Mouse (Mus musculus): ENCODE measurements around the gene Cdkal1. TPM values are rescaled to one million over a fixed set of nuclear protein-coding genes. Genes with fewer than 3 reads are reported as not detected.

The Cdkal1 gene
- total RNA-seq, 2 experiments from 2014 or later = 17.8 to 18.5 TPM

DNA sequence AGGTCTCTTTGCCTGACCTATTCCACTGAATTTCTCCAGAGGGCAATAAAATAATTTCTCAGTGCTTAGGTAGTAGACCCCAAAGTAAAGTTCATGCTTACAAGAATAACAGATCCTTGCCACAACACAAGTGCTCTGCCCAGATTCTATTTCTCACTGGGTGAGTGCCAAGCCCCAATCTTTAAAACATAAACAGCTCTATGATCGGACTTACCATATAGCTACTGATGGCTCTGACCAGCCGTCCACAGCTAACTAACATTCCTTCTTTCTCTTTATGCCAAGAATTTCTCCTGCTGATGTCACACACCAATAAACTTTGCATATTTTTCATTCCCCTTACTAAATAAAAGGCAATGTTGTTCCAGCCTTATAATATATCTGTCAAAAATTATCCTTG is 283.0 kb downstream of the Cdkal1 start:
- intact Hi-C loops (cut with DNase I) = no loop called here
- no peak for DNase-seq (ENCODE audit: extremely low spot score in 1 of 2, low spot score in 2 of 2)

GRCm38 (mm10) chr13:29565710-29566109 is 289.8 kb downstream of the Cdkal1 start:
- DNase-seq (ENCODE audit: extremely low spot score in 1 of 2, low spot score in 2 of 2) = peak in 1 of 2 experiments; percentile 36
- intact Hi-C loops (cut with DNase I) = no loop called here

DNA sequence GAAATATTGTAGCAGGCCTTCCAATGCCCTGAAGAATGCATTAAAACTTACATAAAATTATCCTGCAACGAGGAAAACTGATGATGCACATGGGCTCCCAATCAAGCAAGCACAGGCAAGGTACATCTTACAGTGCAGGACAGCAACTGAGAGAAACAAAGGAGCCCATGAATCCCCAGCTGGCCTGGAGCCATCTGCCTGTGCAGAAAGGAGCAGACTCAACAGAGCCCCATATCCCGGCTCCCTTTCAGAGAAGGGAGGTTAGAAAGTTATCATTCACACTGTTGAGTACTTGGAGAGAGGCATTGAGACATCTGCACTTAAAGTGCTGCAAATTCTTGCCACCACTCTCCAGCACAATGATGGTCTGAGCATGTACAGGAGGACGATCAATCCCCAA is 296.3 kb downstream of the Cdkal1 start:
- DNase-seq (ENCODE audit: extremely low spot score in 1 of 2, low spot score in 2 of 2) = peak in 1 of 2 experiments; percentile 21
- intact Hi-C loops (cut with DNase I) = no loop called here

- no peak for DNase-seq (ENCODE audit: extremely low spot score in 1 of 2, low spot score in 2 of 2)
- intact Hi-C loops (cut with DNase I) = no loop called here
These were observed 300.2 kb downstream of the Cdkal1 start for GRCm38 (mm10) chr13:29555160-29555785.

- no peak for DNase-seq (ENCODE audit: extremely low spot score in 1 of 2, low spot score in 2 of 2)
- intact Hi-C loops (cut with DNase I) = no loop called here
These were observed 301.7 kb downstream of the Cdkal1 start for GRCm38 (mm10) chr13:29553792-29554191.

- no peak for DNase-seq (ENCODE audit: extremely low spot score in 1 of 2, low spot score in 2 of 2)
- intact Hi-C loops (cut with DNase I) = no loop called here
These were observed 303.1 kb downstream of the Cdkal1 start for GRCm38 (mm10) chr13:29552322-29552870.

DNA sequence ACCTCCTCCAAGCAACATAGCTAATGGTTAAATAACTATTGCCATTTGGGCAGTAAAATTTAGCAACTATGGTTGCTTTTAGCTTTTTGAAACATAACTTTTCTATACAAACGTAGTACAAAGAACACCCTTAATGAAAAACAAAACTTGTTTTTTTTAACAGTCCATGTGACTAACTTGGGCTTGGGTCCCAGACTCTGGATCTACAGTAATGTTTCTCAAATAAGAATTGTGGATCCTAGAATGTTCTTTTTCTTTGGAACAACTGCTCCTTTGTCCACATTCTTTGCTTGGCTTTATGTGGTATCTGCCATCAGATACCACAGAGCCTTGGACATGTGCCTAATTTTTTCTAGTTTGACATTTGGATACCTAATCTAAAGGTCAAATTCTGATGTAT is 304.6 kb downstream of the Cdkal1 start:
- intact Hi-C loops (cut with DNase I) = no loop called here
- DNase-seq (ENCODE audit: extremely low spot score in 1 of 2, low spot score in 2 of 2) = no peak

DNA sequence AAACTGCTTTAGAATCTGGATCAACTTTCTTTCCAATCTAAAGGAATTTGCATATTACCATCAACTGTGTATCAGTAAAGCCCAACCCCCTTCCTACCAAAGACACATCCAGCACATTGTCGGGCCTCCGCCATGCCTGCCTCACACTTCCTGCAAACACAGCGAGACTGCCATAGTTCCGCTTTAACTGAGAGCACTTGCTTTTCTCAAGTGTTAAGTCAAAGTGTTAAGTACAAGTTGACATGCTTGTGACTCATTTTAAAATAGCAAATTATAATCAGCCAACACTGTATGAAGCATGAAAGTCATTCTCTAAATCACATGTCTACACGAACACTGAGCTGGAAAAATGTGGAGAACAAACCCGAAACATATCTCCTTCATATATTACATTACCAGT is 305.3 kb downstream of the Cdkal1 start:
- intact Hi-C loops (cut with DNase I) = no loop called here
- peak; percentile 23 to 24 for DNase-seq (ENCODE audit: extremely low spot score in 1 of 2, low spot score in 2 of 2)

DNA sequence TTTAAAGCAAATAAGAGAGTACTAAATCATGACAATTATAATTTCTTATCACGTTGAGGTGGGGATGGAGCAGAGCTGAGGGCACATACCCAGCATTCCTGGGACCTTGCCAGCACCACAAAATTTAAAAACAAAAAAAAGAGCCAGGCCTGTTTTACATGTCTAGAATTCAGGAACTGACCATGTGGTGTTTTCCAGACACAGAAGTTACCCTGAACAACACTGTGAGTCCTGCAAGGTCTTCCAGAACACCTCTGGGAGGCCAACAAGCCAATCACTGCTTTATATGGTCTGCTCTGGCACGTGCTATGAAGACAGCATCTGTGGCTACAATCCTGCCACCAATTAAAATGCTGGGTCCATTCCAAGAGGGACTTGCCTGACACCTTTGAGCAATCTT is 305.7 kb downstream of the Cdkal1 start:
- DNase-seq (ENCODE audit: extremely low spot score in 1 of 2, low spot score in 2 of 2) = no peak
- intact Hi-C loops (cut with DNase I) = no loop called here

GRCm38 (mm10) chr13:29537906-29538305 is 317.6 kb downstream of the Cdkal1 start:
- intact Hi-C loops (cut with DNase I) = no loop called here
- DNase-seq (ENCODE audit: extremely low spot score in 1 of 2, low spot score in 2 of 2) = no peak

- DNase-seq (ENCODE audit: extremely low spot score in 1 of 2, low spot score in 2 of 2) = no peak
- intact Hi-C loops (cut with DNase I) = no loop called here
These were observed 321.9 kb downstream of the Cdkal1 start for GRCm38 (mm10) chr13:29533586-29533985.

DNA sequence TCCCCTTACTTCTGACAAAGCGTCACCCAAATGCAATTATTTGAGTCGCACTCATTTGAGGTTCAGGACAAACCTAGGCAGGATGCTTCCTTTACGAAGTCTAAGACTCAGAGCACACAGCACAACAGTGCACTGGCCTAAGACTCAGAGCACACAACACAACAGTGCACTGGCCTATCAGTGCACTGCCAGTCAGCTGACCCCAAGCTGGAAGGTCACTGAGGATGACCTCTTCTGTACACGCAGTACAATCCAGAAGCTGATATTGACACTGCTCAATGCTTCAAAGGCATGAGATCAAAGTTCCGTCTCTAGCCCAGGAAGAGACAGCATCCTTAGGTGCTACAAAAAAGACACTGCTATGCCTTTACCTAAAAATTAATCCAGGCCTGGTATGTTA is 327.1 kb downstream of the Cdkal1 start:
- intact Hi-C loops (cut with DNase I) = no loop called here
- no peak for DNase-seq (ENCODE audit: extremely low spot score in 1 of 2, low spot score in 2 of 2)

- intact Hi-C loops (cut with DNase I) = no loop called here
- DNase-seq (ENCODE audit: extremely low spot score in 1 of 2, low spot score in 2 of 2) = no peak
These were observed 334.2 kb downstream of the Cdkal1 start for GRCm38 (mm10) chr13:29521321-29521720.

GRCm38 (mm10) chr13:29514071-29514470 is 341.4 kb downstream of the Cdkal1 start:
- no peak for DNase-seq (ENCODE audit: extremely low spot score in 1 of 2, low spot score in 2 of 2)
- intact Hi-C loops (cut with DNase I) = no loop called here

GRCm38 (mm10) chr13:29504861-29505568 is 350.5 kb downstream of the Cdkal1 start:
- intact Hi-C loops (cut with DNase I) = no loop called here
- DNase-seq (ENCODE audit: extremely low spot score in 1 of 2, low spot score in 2 of 2) = no peak

GRCm38 (mm10) chr13:29503147-29504044 is 352.1 kb downstream of the Cdkal1 start:
- intact Hi-C loops (cut with DNase I) = no loop called here
- DNase-seq (ENCODE audit: extremely low spot score in 1 of 2, low spot score in 2 of 2) = no peak

- intact Hi-C loops (cut with DNase I) = no loop called here
- no peak for DNase-seq (ENCODE audit: extremely low spot score in 1 of 2, low spot score in 2 of 2)
These were observed 352.9 kb downstream of the Cdkal1 start for GRCm38 (mm10) chr13:29502481-29503146.

GRCm38 (mm10) chr13:29501173-29501572 is 354.3 kb downstream of the Cdkal1 start:
- intact Hi-C loops (cut with DNase I) = no loop called here
- DNase-seq (ENCODE audit: extremely low spot score in 1 of 2, low spot score in 2 of 2) = no peak

DNA sequence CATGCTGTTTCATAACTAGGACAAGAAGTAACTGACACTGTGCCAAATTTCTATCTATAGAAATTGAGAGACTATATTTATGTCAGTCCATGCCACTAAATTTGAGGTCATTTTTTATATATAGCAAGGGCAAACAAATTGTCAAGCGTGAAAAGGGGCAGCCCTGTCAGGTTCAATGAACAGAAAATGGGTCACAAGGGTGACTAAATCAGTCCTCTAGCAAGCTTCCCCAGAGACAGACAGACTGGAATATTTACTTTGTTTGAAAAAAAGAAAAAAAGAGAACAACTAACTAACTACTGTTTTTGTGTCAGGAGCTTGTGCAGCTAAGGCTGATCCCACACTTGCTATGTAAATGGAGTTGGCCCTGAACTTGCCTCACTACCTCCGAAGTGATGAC is 355.7 kb downstream of the Cdkal1 start:
- intact Hi-C loops (cut with DNase I) = no loop called here
- no peak for DNase-seq (ENCODE audit: extremely low spot score in 1 of 2, low spot score in 2 of 2)

Measured in left cerebral cortex, postnatal 10 days (tissue).